Mouse (Mus musculus) liver, embryonic 14.5 days (tissue): ENCODE measurements at regions not wholly inside any gene's neighbourhood (a gene's known extent, or its start where the extent isn't known, plus 50 kb on each side); places are given as distances from the start of the nearest gene placed in this dataset.

Experiments used
- ATAC-seq: fragments of 200-750 bp; cut with Nextera tagmentation; 2 replicates; pipeline ENCODE4 v1.8.0; 2017; ENCODE audit warnings: moderate number of reproducible peaks, mild to moderate bottlenecking, moderate library complexity; ENCODE audit not compliant: insufficient read depth
- DNase-seq, 3 experiments: peaks; one replicate each; pipeline ENCODE4 v3.0.0-alpha.2; 2012 to 2013; ENCODE audit warnings: low read depth in 3 of 3, low spot score in 3 of 3
- H3K27ac ChIP-seq: fragments of 300-500 bp; sonication (generic); 2 replicates; pipeline ENCODE4 v1.5.1; 2014; ENCODE audit warnings: moderate library complexity, mild to moderate bottlenecking, control low read depth, inconsistent platforms
- H3K27me3 ChIP-seq: fragments of 300-500 bp; sonication (generic); 2 replicates; pipeline ENCODE4 v1.6.1; 2014; ENCODE audit warnings: mild to moderate bottlenecking, low read length, moderate library complexity; ENCODE audit not compliant: control insufficient read depth, insufficient read depth
- H3K36me3 ChIP-seq: fragments of 300-500 bp; sonication (generic); replicated peaks from 2 replicates; pipeline ENCODE4 v1.6.1; 2014; ENCODE audit warnings: low read depth; ENCODE audit not compliant: control insufficient read depth, insufficient read depth
- H3K4me1 ChIP-seq, 2 experiments: fragments of 200-500 bp in 1 of 2; fragments of 300-500 bp in 1 of 2; sonication (generic) in 1 of 2; replicated peaks; 2 replicates each; pipeline ENCODE4 v1.6.1; 2012 to 2014; ENCODE audit warnings: antibody characterized with exemption in 1 of 2, inconsistent platforms in 1 of 2, low read length in 1 of 2; ENCODE audit not compliant: control insufficient read depth in 2 of 2, insufficient read depth in 2 of 2
- H3K4me2 ChIP-seq: fragments of 300-500 bp; sonication (generic); 2 replicates; pipeline ENCODE4 v1.6.1; 2014; ENCODE audit warnings: low read depth, mild to moderate bottlenecking, control low read depth, moderate library complexity
- H3K4me3 ChIP-seq, 2 experiments: fragments of 200-500 bp in 1 of 2; fragments of 300-500 bp in 1 of 2; sonication (generic) in 1 of 2; 2 replicates each; pipeline ENCODE4 v1.5.1; 2012 to 2014; ENCODE audit warnings: low read depth in 2 of 2, low read length in 2 of 2, mild to moderate bottlenecking in 2 of 2, control low read depth in 1 of 2, inconsistent platforms in 1 of 2, moderate library complexity in 1 of 2; ENCODE audit not compliant: insufficient read depth in 1 of 2
- H3K9ac ChIP-seq: fragments of 300-500 bp; sonication (generic); replicated peaks from 2 replicates; pipeline ENCODE4 v1.6.1; 2014; ENCODE audit warnings: mild to moderate bottlenecking, control low read depth, moderate library complexity
- H3K9me3 ChIP-seq: fragments of 300-500 bp; sonication (generic); 2 replicates; pipeline ENCODE4 v1.6.1; 2016; ENCODE audit warnings: low read length, mixed read lengths; ENCODE audit not compliant: control insufficient read depth
- CTCF ChIP-seq: IDR thresholded peaks from 2 replicates; pipeline ENCODE4 v1.5.1; 2016; ENCODE audit warnings: antibody characterized with exemption, low read depth, control low read depth
- EP300 ChIP-seq: IDR thresholded peaks from 2 replicates; pipeline ENCODE4 v1.6.1; 2016; ENCODE audit warnings: antibody characterized with exemption, low read depth
- WGBS: fragments of 180-500 bp; shearing (Covaris S2); extraction: QIAGEN DNeasy Blood & Tissue Kit; methylation state at CpG from one replicate; pipeline ENCODE4 v1.1.7; 2014; ENCODE audit not compliant: insufficient replicate concordance; 5-methylcytosine and 5-hydroxymethylcytosine counted together

- H3K36me3 ChIP-seq: no peaks in the 10 kb centered on the region
- no peak overlapping the region for H3K4me2 ChIP-seq
- no peaks in the 10 kb centered on the region for H3K27me3 ChIP-seq
- H3K9me3 ChIP-seq: no peaks in the 10 kb centered on the region
- TF ChIP-seq EP300: no peak
- TF ChIP-seq CTCF: no peak
- no peak overlapping the region for H3K9ac ChIP-seq
- 49% methylated on average over 6 of the region's 6 CpGs for WGBS
- no peaks in the 10 kb centered on the region for H3K4me1 ChIP-seq
- DNase-seq (no peak), ATAC-seq (no peak)
- no peak overlapping the region for H3K27ac ChIP-seq
- no peak overlapping the region for H3K4me3 ChIP-seq
Measured at GRCm38 (mm10) chr17:66267831-66268230, 144.5 kb downstream of the Ddx11 start.

GRCm38 (mm10) chr17:66269567-66269966 is 146.2 kb downstream of the Ddx11 start:
- WGBS: 60% methylated on average over 6 of the region's 6 CpGs
- Histone ChIP-seq H3K27ac (no peak overlapping the region), H3K27me3 (no peaks in the 10 kb centered on the region), H3K36me3 (no peaks in the 10 kb centered on the region), H3K4me3 (no peak overlapping the region), H3K4me2 (no peak overlapping the region), H3K9me3 (no peaks in the 10 kb centered on the region), H3K4me1 (no peaks in the 10 kb centered on the region), H3K9ac (no peak overlapping the region)
- no peak for DNase-seq
- ATAC-seq: no peak
- TF ChIP-seq EP300 (no peak), CTCF (no peak)

- 79% methylated on average over 7 of the region's 7 CpGs for WGBS
- Histone ChIP-seq H3K4me3 (no peak overlapping the region), H3K27me3 (no peaks in the 10 kb centered on the region), H3K9ac (no peak overlapping the region), H3K27ac (no peak overlapping the region), H3K36me3 (no peaks in the 10 kb centered on the region), H3K4me2 (no peak overlapping the region), H3K9me3 (no peaks in the 10 kb centered on the region), H3K4me1 (no peaks in the 10 kb centered on the region)
- ATAC-seq: no peak
- TF ChIP-seq CTCF (no peak), EP300 (no peak)
- no peak for DNase-seq
Measured at GRCm38 (mm10) chr17:66271906-66272305, 148.6 kb downstream of the Ddx11 start.

GRCm38 (mm10) chr17:66276778-66277177 is 153.5 kb downstream of the Ddx11 start:
- H3K4me2 ChIP-seq: no peak overlapping the region
- no peaks in the 10 kb centered on the region for H3K9me3 ChIP-seq
- no peak overlapping the region for H3K9ac ChIP-seq
- TF ChIP-seq EP300 (no peak), CTCF (no peak)
- H3K27ac ChIP-seq: no peak overlapping the region
- H3K4me3 ChIP-seq: no peak overlapping the region
- no peaks in the 10 kb centered on the region for H3K4me1 ChIP-seq
- ATAC-seq: no peak
- 74% methylated on average over 13 of the region's 13 CpGs for WGBS
- H3K27me3 ChIP-seq: no peaks in the 10 kb centered on the region
- no peaks in the 10 kb centered on the region for H3K36me3 ChIP-seq
- no peak for DNase-seq

- no peak for ATAC-seq
Measured at GRCm38 (mm10) chr17:66278037-66278436, 154.7 kb downstream of the Ddx11 start.

More at GRCm38 (mm10) chr17:66278037-66278436, 154.7 kb downstream of the Ddx11 start:
- H3K4me1 ChIP-seq: no peaks in the 10 kb centered on the region
- H3K27ac ChIP-seq: no peak overlapping the region
- H3K36me3 ChIP-seq: no peaks in the 10 kb centered on the region
- TF ChIP-seq EP300 (no peak), CTCF (no peak)
- no peaks in the 10 kb centered on the region for H3K9me3 ChIP-seq
- WGBS: 70% methylated on average over 5 of the region's 5 CpGs
- no peak for DNase-seq
- no peak overlapping the region for H3K4me3 ChIP-seq
- H3K9ac ChIP-seq: no peak overlapping the region
- no peaks in the 10 kb centered on the region for H3K27me3 ChIP-seq
- H3K4me2 ChIP-seq: no peak overlapping the region
